Mouse (Mus musculus) heart, embryonic 13.5 days (tissue): ENCODE measurements around the gene Osbpl3. TPM values are rescaled to one million over a fixed set of nuclear protein-coding genes. Genes with fewer than 3 reads are reported as not detected.

Source experiments
- ATAC-seq: fragments of 200-750 bp; cut with Nextera tagmentation; 2 replicates; pipeline ENCODE4 v1.8.0; 2017; ENCODE audit warnings: moderate TSS enrichment; ENCODE audit not compliant: insufficient number of reproducible peaks, low FRiP score, low TSS enrichment; ENCODE audit errors: extremely low read depth
- H3K27ac ChIP-seq: fragments of 300-500 bp; sonication (generic); replicated peaks from 2 replicates; pipeline ENCODE4 v1.5.1; 2015; ENCODE audit warnings: moderate library complexity, mild to moderate bottlenecking, inconsistent platforms
- H3K27me3 ChIP-seq: fragments of 300-500 bp; sonication (generic); replicated peaks from 2 replicates; pipeline ENCODE4 v1.6.1; 2015; ENCODE audit warnings: mild to moderate bottlenecking, inconsistent platforms
- H3K36me3 ChIP-seq: fragments of 300-500 bp; sonication (generic); 2 replicates; pipeline ENCODE4 v1.6.1; 2015; ENCODE audit warnings: mild to moderate bottlenecking, inconsistent platforms
- H3K4me1 ChIP-seq: fragments of 300-500 bp; sonication (generic); 2 replicates; pipeline ENCODE4 v1.6.1; 2015; ENCODE audit warnings: inconsistent platforms
- H3K4me2 ChIP-seq: fragments of 300-500 bp; sonication (generic); 2 replicates; pipeline ENCODE4 v1.6.1; 2015; ENCODE audit warnings: inconsistent platforms, mild to moderate bottlenecking, moderate library complexity
- H3K4me3 ChIP-seq: fragments of 300-500 bp; sonication (generic); 2 replicates; pipeline ENCODE4 v1.5.1; 2015; ENCODE audit warnings: moderate library complexity, mild to moderate bottlenecking, inconsistent platforms
- H3K9ac ChIP-seq: fragments of 300-500 bp; sonication (generic); 2 replicates; pipeline ENCODE4 v1.6.1; 2015; ENCODE audit warnings: inconsistent platforms, mild to moderate bottlenecking, moderate library complexity
- H3K9me3 ChIP-seq: fragments of 300-500 bp; sonication (generic); 2 replicates; pipeline ENCODE4 v1.6.1; 2016; ENCODE audit warnings: inconsistent platforms
- WGBS: fragments of 180-500 bp; shearing (Covaris S2); methylation state at CpG from one replicate; pipeline ENCODE4 v1.1.7; 2015; ENCODE audit warnings: mixed read lengths; 5-methylcytosine and 5-hydroxymethylcytosine counted together
- polyA plus RNA-seq: library from polyadenylated mRNA; unstranded; fragments of >200 nt; fragmentation: Nextera tagmentation; extraction: Ambion mirVana; gene quantifications from 2 replicates; pipeline ENCODE4 v1.2.1, GENCODE M21; 2015

Osbpl3 gene
- polyA plus RNA-seq, 1 experiment from 2014 or later, result 11.8 TPM

- ATAC-seq, result no peak
- H3K4me1 ChIP-seq, result peaks cover 51% of the 10 kb centered on the region
- no peaks in the 10 kb centered on the region for H3K27me3 ChIP-seq
- no peaks in the 10 kb centered on the region for H3K9me3 ChIP-seq
- no peak overlapping the region for H3K4me3 ChIP-seq
- no peak overlapping the region for H3K9ac ChIP-seq
- 64% methylated on average over 6 of the region's 6 CpGs for WGBS
- H3K27ac ChIP-seq, result no peak overlapping the region
- no peaks in the 10 kb centered on the region for H3K36me3 ChIP-seq
- no peak overlapping the region for H3K4me2 ChIP-seq
These were observed 55.8 kb downstream of the Osbpl3 start for GRCm38 (mm10) chr6:50400234-50400633.

GRCm38 (mm10) chr6:50399427-50400195 is 56.4 kb downstream of the Osbpl3 start:
- H3K27me3 ChIP-seq, result no peaks in the 10 kb centered on the region
- no peaks in the 10 kb centered on the region for H3K36me3 ChIP-seq
- H3K9me3 ChIP-seq, result no peaks in the 10 kb centered on the region
- no peak for ATAC-seq
- no peak overlapping the region for H3K4me2 ChIP-seq
- WGBS, result 51% methylated on average over 6 of the region's 7 CpGs
- H3K27ac ChIP-seq, result no peak overlapping the region
- no peak overlapping the region for H3K9ac ChIP-seq
- peaks cover 51% of the 10 kb centered on the region for H3K4me1 ChIP-seq
- H3K4me3 ChIP-seq, result no peak overlapping the region

- H3K4me3 ChIP-seq, result no peak overlapping the region
- H3K27ac ChIP-seq, result no peak overlapping the region
- H3K9ac ChIP-seq, result no peak overlapping the region
- H3K4me2 ChIP-seq, result no peak overlapping the region
- H3K36me3 ChIP-seq, result no peaks in the 10 kb centered on the region
- no peaks in the 10 kb centered on the region for H3K9me3 ChIP-seq
- no peaks in the 10 kb centered on the region for H3K27me3 ChIP-seq
- peaks cover 42% of the 10 kb centered on the region for H3K4me1 ChIP-seq
- no peak for ATAC-seq
- WGBS, result 88% methylated on average over 6 of the region's 6 CpGs
These were observed 57.7 kb downstream of the Osbpl3 start for GRCm38 (mm10) chr6:50398324-50398723.

GRCm38 (mm10) chr6:50397116-50397515 is 58.9 kb downstream of the Osbpl3 start:
- no peaks in the 10 kb centered on the region for H3K27me3 ChIP-seq
- 72% methylated on average over 5 of the region's 5 CpGs for WGBS

GRCm38 (mm10) chr6:50395641-50396312 is 60.2 kb downstream of the Osbpl3 start:
- no peaks in the 10 kb centered on the region for H3K9me3 ChIP-seq
- no peak overlapping the region for H3K9ac ChIP-seq
- no peak for ATAC-seq
- H3K36me3 ChIP-seq, result no peaks in the 10 kb centered on the region
- WGBS, result 68% methylated on average over 7 of the region's 7 CpGs
- peaks cover 38% of the 10 kb centered on the region for H3K4me1 ChIP-seq
- no peak overlapping the region for H3K4me3 ChIP-seq
- H3K27me3 ChIP-seq, result no peaks in the 10 kb centered on the region
- H3K27ac ChIP-seq, result no peak overlapping the region
- no peak overlapping the region for H3K4me2 ChIP-seq

More at GRCm38 (mm10) chr6:50397116-50397515, 58.9 kb downstream of the Osbpl3 start:
- no peak for ATAC-seq
- no peak overlapping the region for H3K4me3 ChIP-seq
- H3K27ac ChIP-seq, result no peak overlapping the region
- H3K9ac ChIP-seq, result no peak overlapping the region
- peaks cover 38% of the 10 kb centered on the region for H3K4me1 ChIP-seq
- H3K36me3 ChIP-seq, result no peaks in the 10 kb centered on the region
- no peaks in the 10 kb centered on the region for H3K9me3 ChIP-seq
- no peak overlapping the region for H3K4me2 ChIP-seq

- Histone ChIP-seq H3K9me3 (no peaks in the 10 kb centered on the region), H3K4me1 (peaks cover 34% of the 10 kb centered on the region), H3K27ac (no peak overlapping the region), H3K4me2 (no peak overlapping the region), H3K36me3 (no peaks in the 10 kb centered on the region), H3K9ac (no peak overlapping the region), H3K4me3 (no peak overlapping the region), H3K27me3 (no peaks in the 10 kb centered on the region)
- ATAC-seq, result no peak
- 65% methylated on average over 3 of the region's 3 CpGs for WGBS
These were observed 61.6 kb downstream of the Osbpl3 start for GRCm38 (mm10) chr6:50394432-50394831.

GRCm38 (mm10) chr6:50393960-50394359 is 62.0 kb downstream of the Osbpl3 start:
- Histone ChIP-seq H3K9me3 (no peaks in the 10 kb centered on the region), H3K4me2 (no peak overlapping the region), H3K27ac (no peak overlapping the region), H3K4me3 (no peak overlapping the region), H3K9ac (no peak overlapping the region), H3K4me1 (peaks cover 30% of the 10 kb centered on the region), H3K36me3 (no peaks in the 10 kb centered on the region), H3K27me3 (no peaks in the 10 kb centered on the region)
- ATAC-seq, result no peak
- 82% methylated on average over 8 of the region's 8 CpGs for WGBS

- H3K9me3 ChIP-seq, result no peaks in the 10 kb centered on the region
- ATAC-seq, result no peak
- H3K36me3 ChIP-seq, result no peaks in the 10 kb centered on the region
These were observed 64.0 kb downstream of the Osbpl3 start for GRCm38 (mm10) chr6:50391951-50392350.

GRCm38 (mm10) chr6:50390313-50390712 is 65.7 kb downstream of the Osbpl3 start:
- Histone ChIP-seq H3K4me1 (peaks cover 27% of the 10 kb centered on the region), H3K27ac (peak overlapping the region; percentile 53; the same call in 1 of the 2 replicates), H3K4me2 (no peak overlapping the region), H3K9me3 (no peaks in the 10 kb centered on the region), H3K4me3 (no peak overlapping the region), H3K36me3 (no peaks in the 10 kb centered on the region), H3K9ac (no peak overlapping the region), H3K27me3 (no peaks in the 10 kb centered on the region)
- 44% methylated on average over 5 of the region's 5 CpGs for WGBS
- ATAC-seq, result no peak

More at GRCm38 (mm10) chr6:50391951-50392350, 64.0 kb downstream of the Osbpl3 start:
- WGBS, result 87% methylated on average over 3 of the region's 3 CpGs
- no peak overlapping the region for H3K4me2 ChIP-seq
- H3K27me3 ChIP-seq, result no peaks in the 10 kb centered on the region
- H3K27ac ChIP-seq, result no peak overlapping the region
- H3K9ac ChIP-seq, result no peak overlapping the region
- H3K4me1 ChIP-seq, result peaks cover 37% of the 10 kb centered on the region
- no peak overlapping the region for H3K4me3 ChIP-seq

- no peaks in the 10 kb centered on the region for H3K9me3 ChIP-seq
These were observed 68.4 kb downstream of the Osbpl3 start for GRCm38 (mm10) chr6:50387629-50388028.

GRCm38 (mm10) chr6:50386497-50386896 is 69.5 kb downstream of the Osbpl3 start:
- no peak for ATAC-seq
- 79% methylated on average over 4 of the region's 4 CpGs for WGBS
- Histone ChIP-seq H3K9me3 (no peaks in the 10 kb centered on the region), H3K27ac (no peak overlapping the region), H3K9ac (no peak overlapping the region), H3K4me1 (peaks cover 33% of the 10 kb centered on the region), H3K4me2 (no peak overlapping the region), H3K4me3 (no peak overlapping the region), H3K36me3 (no peaks in the 10 kb centered on the region), H3K27me3 (no peaks in the 10 kb centered on the region)

More at GRCm38 (mm10) chr6:50387629-50388028, 68.4 kb downstream of the Osbpl3 start:
- H3K36me3 ChIP-seq, result no peaks in the 10 kb centered on the region
- no peak for ATAC-seq
- 35% methylated on average over 5 of the region's 5 CpGs for WGBS
- peaks cover 22% of the 10 kb centered on the region for H3K4me1 ChIP-seq
- no peaks in the 10 kb centered on the region for H3K27me3 ChIP-seq
- H3K27ac ChIP-seq, result no peak overlapping the region
- no peak overlapping the region for H3K4me3 ChIP-seq
- H3K4me2 ChIP-seq, result no peak overlapping the region
- no peak overlapping the region for H3K9ac ChIP-seq
